Mouse (Mus musculus) embryonic facial prominence, embryonic 13.5 days (tissue): Measurements from ENCODE around the gene Sdk2. TPM values are rescaled to one million over a fixed set of nuclear protein-coding genes. Genes with fewer than 3 reads are reported as not detected.

Experiments used
- ATAC-seq: fragments of 200-750 bp; cut with Nextera tagmentation; 2 replicates; pipeline ENCODE4 v1.8.0; 2017; ENCODE audit warnings: low read depth; ENCODE audit not compliant: insufficient number of reproducible peaks, insufficient read depth, low FRiP score, low TSS enrichment
- H3K27ac ChIP-seq: fragments of 300-500 bp; sonication (generic); 2 replicates; pipeline ENCODE4 v1.5.1; 2015; ENCODE audit warnings: moderate library complexity, mild to moderate bottlenecking, inconsistent platforms
- H3K27me3 ChIP-seq: fragments of 300-500 bp; sonication (generic); 2 replicates; pipeline ENCODE4 v1.6.1; 2015; ENCODE audit warnings: mild to moderate bottlenecking, inconsistent platforms
- H3K36me3 ChIP-seq: fragments of 300-500 bp; sonication (generic); 2 replicates; pipeline ENCODE4 v1.6.1; 2015; ENCODE audit warnings: mild to moderate bottlenecking, inconsistent platforms
- H3K4me1 ChIP-seq: fragments of 300-500 bp; sonication (generic); 2 replicates; pipeline ENCODE4 v1.6.1; 2015; ENCODE audit warnings: inconsistent platforms
- H3K4me2 ChIP-seq: fragments of 300-500 bp; sonication (generic); 2 replicates; pipeline ENCODE4 v1.6.1; 2015; ENCODE audit warnings: moderate library complexity, mild to moderate bottlenecking, inconsistent platforms
- H3K4me3 ChIP-seq: fragments of 300-500 bp; sonication (generic); 2 replicates; pipeline ENCODE4 v1.5.1; 2015; ENCODE audit warnings: mild to moderate bottlenecking, inconsistent platforms
- H3K9ac ChIP-seq: fragments of 300-500 bp; sonication (generic); 2 replicates; pipeline ENCODE4 v1.6.1; 2015; ENCODE audit warnings: mild to moderate bottlenecking, inconsistent platforms
- H3K9me3 ChIP-seq: fragments of 300-500 bp; sonication (generic); 2 replicates; pipeline ENCODE4 v1.6.1; 2016; ENCODE audit warnings: inconsistent platforms
- WGBS: fragments of 180-500 bp; shearing (Covaris S2); methylation state at CpG from one replicate; pipeline ENCODE4 v1.1.7; 2015; ENCODE audit warnings: mixed read lengths; 5-methylcytosine and 5-hydroxymethylcytosine counted together
- polyA plus RNA-seq: library from polyadenylated mRNA; unstranded; fragments of >200 nt; fragmentation: Nextera tagmentation; extraction: Ambion mirVana; gene quantifications from 2 replicates; pipeline ENCODE4 v1.2.1, GENCODE M21; 2015

Sdk2 gene
- polyA plus RNA-seq, 1 experiment from 2014 or later, result 3.8 TPM

DNA sequence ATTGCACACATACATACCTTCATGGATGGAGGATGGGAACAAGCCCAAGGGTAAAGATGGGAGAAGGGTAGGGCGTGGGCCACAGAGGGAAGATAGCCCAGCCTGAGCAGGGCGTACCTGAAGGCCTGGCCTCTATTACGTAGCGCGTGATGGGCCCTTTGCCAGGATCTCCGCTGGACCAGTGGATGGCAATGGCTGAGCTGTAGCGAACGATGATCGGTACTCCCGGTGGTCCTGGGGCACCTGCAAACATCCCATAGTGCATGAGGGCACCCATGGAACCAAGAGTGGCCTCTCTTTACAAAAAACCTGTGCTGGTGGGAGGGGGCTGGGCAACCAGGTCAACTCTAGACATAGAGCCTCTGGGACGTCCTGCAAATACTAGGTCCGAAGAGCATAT, 266.8 kb downstream of the Sdk2 start:
- Histone ChIP-seq H3K4me1 (peaks cover 33% of the 10 kb centered on the region), H3K9ac (no peak overlapping the region), H3K36me3 (peaks cover 12% of the 10 kb centered on the region; the same call in 1 of the 2 replicates), H3K9me3 (no peaks in the 10 kb centered on the region), H3K27me3 (no peaks in the 10 kb centered on the region), H3K4me2 (no peak overlapping the region), H3K27ac (no peak overlapping the region), H3K4me3 (no peak overlapping the region)
- no peak for ATAC-seq
- 97% methylated on average over 12 of the region's 12 CpGs for WGBS

DNA sequence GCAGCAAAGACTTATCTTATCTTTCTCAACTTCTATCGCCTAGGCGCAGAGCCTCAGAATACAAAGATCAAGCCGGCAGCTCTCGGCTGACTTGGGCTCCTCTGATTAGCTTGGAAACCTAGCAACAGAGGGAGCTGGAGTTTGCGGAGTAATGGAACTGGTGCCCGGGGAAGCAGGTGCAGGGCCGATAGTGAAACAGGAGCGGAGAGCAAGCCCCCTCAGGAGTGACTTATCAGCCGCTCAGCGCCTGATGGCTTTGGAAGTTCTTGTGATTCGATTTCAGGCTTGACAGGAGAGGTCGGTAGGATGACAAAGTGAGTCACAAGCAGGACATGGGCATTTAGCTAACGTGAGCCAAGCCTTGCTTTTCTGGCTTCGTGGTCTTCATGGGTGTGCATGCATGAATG, 267.8 kb downstream of the Sdk2 start:
- H3K27ac ChIP-seq, result no peak overlapping the region
- H3K4me2 ChIP-seq, result no peak overlapping the region
- no peak overlapping the region for H3K4me3 ChIP-seq
- H3K9me3 ChIP-seq, result no peaks in the 10 kb centered on the region
- ATAC-seq, result no peak
- 82% methylated on average over 14 of the region's 14 CpGs for WGBS
- H3K27me3 ChIP-seq, result no peaks in the 10 kb centered on the region
- 0 out of 2 replicates have a peak, but pooled peaks cover 8% of the 10 kb centered on the region for H3K36me3 ChIP-seq
- no peak overlapping the region for H3K9ac ChIP-seq
- H3K4me1 ChIP-seq, result peaks cover 33% of the 10 kb centered on the region

- ATAC-seq, result no peak
- Histone ChIP-seq H3K36me3 (0 out of 2 replicates have a peak, but pooled peaks cover 11% of the 10 kb centered on the region), H3K4me2 (no peak overlapping the region), H3K4me1 (peaks cover 33% of the 10 kb centered on the region), H3K9ac (peak overlapping the region; percentile 17; the same call in 1 of the 2 replicates), H3K4me3 (no peak overlapping the region), H3K27me3 (no peaks in the 10 kb centered on the region), H3K9me3 (no peaks in the 10 kb centered on the region), H3K27ac (peak overlapping the region; percentile 64)
- 62% methylated on average over 6 of the region's 6 CpGs for WGBS
These were observed 268.8 kb downstream of the Sdk2 start for GRCm38 (mm10) chr11:113798011-113798410.

DNA sequence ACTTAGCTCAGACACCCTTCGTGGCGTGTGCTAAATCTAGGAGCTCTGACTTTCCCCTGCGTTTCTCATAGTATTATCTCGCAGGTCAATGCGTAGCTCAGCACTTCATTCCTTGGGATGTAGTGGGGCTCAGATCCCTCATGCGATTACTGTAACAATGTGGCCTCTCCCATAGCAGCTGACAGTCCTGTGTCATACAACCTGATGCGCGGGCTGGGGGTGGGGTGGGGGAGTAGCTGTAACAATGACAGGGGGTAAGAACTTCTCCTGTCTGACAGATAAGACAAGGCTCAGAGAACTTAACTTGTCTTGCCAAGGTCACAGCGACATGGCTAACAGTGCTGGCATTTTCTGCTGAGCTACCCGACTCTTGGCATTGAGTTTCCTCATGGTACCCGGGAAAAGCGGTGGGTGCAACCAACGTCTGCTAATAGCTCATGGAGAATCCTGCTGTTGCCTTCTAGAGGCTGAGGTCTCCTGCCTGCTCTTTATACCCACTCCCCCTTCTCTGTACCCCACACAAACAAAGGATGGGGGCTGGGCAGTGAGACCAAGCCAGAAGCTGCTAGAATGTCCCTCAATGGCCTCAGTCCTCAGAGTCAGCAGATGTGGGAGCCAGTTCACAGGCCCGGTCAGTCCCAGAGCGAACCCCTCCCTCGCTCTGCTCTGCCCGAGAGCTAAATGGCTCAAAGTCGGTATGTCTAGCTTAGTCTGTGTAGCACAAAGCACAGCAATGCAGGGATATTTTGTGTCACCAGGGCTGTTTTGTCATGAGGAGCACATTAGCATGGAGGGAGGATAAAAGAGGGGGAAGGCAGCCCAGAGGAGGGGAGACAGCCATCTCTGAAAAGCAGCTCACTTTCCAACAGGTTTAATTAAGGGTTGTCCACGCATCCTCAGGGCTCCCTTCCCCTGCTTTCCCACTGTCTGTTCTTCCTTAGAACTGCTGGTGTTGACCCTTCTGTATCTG, 269.5 kb downstream of the Sdk2 start:
- H3K27ac ChIP-seq, result peak overlapping the region; percentile 64
- 52% methylated on average over 19 of the region's 19 CpGs for WGBS
- peak overlapping the region; percentile 17; the same call in 1 of the 2 replicates for H3K9ac ChIP-seq
- 0 out of 2 replicates have a peak, but pooled peaks cover 10% of the 10 kb centered on the region for H3K36me3 ChIP-seq
- no peaks in the 10 kb centered on the region for H3K27me3 ChIP-seq
- H3K9me3 ChIP-seq, result no peaks in the 10 kb centered on the region
- no peak overlapping the region for H3K4me3 ChIP-seq
- no peak overlapping the region for H3K4me2 ChIP-seq
- peaks cover 34% of the 10 kb centered on the region for H3K4me1 ChIP-seq
- no peak for ATAC-seq

- no peaks in the 10 kb centered on the region for H3K27me3 ChIP-seq
- H3K4me2 ChIP-seq, result no peak overlapping the region
- H3K4me3 ChIP-seq, result no peak overlapping the region
- no peak overlapping the region for H3K9ac ChIP-seq
- H3K9me3 ChIP-seq, result no peaks in the 10 kb centered on the region
- peaks cover 42% of the 10 kb centered on the region for H3K4me1 ChIP-seq
- H3K27ac ChIP-seq, result no peak overlapping the region; the same call in 1 of the 2 replicates
- no peak for ATAC-seq
- WGBS, result 80% methylated on average over 12 of the region's 12 CpGs
- 0 out of 2 replicates have a peak, but pooled peaks cover 10% of the 10 kb centered on the region for H3K36me3 ChIP-seq
These were observed 271.0 kb downstream of the Sdk2 start for GRCm38 (mm10) chr11:113795846-113796245.

DNA sequence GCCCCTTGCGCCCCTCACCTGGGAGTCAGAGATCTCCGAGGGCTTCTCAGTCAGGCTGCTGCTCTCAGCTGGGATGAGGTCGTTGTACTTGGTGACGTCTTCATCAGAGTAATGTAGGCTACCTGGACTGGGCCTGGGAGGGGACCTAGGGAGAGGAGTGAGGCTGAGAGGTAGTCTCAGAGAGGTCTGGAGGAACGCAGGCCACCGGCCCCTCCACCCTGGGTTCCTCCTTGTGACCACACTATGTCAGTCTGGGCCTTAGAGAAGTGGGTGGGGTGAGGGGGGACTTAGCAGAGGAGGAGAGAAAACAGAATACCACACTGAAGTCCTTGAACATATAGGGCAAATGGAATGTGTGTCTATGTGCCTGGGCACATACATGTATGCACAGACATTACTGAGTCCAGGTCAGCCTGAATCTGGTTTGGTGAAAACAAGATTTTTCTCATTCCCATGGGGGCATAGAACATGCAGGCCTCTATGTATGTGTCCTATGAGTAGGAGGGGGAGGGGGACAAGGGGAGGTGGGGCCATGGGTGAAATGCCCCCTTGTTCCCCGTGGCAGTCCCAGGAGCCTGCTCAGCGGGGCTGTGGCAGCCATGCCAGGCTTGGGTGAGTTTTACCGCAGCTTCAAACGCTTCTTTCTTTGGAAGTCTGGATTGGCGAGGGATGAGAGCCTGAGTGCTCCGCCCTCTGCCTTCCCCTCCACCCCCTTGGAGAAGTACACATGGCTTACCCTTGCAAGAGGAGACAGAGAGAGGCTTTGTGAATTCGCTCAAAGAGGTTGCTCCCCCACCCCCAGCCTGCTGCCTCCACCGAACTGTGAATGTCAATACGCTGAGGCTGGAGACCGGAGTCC, 275.3 kb downstream of the Sdk2 start:
- no peaks in the 10 kb centered on the region for H3K27me3 ChIP-seq
- no peak overlapping the region for H3K4me3 ChIP-seq
- H3K27ac ChIP-seq, result peak overlapping the region; percentile 77
- H3K9me3 ChIP-seq, result no peaks in the 10 kb centered on the region
- WGBS, result 37% methylated on average over 16 of the region's 16 CpGs
- H3K4me1 ChIP-seq, result peaks cover 52% of the 10 kb centered on the region
- peak overlapping the region; percentile 16 for H3K9ac ChIP-seq
- peak overlapping the region; percentile 32 for H3K4me2 ChIP-seq
- ATAC-seq, result peak; percentile 75; the same call in 1 of the 2 replicates
- 0 out of 2 replicates have a peak, but pooled peaks cover 5% of the 10 kb centered on the region for H3K36me3 ChIP-seq

DNA sequence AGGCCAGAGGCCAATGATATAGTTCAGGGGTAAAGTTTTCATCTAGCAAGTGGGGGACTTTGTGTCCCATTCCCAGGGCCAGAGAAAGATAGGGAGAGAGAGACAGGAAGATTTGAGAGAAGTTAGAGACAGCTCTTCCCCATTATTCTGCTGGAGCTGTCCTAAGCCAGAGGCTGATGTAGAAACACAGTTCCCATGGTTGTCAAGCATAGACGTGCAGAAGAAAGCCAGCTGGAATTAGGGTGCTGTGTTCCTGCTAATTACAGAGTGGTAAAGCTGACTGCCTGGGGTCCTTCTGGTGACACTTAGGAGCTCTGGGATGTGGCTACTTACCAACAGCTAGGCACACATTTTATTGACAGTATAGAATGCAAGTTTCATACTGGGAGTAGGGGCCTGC, 277.7 kb downstream of the Sdk2 start:
- H3K4me2 ChIP-seq, result no peak overlapping the region
- no peaks in the 10 kb centered on the region for H3K9me3 ChIP-seq
- H3K4me1 ChIP-seq, result peaks cover 69% of the 10 kb centered on the region
- no peak for ATAC-seq
- 0 out of 2 replicates have a peak, but pooled peaks cover 5% of the 10 kb centered on the region for H3K36me3 ChIP-seq
- WGBS, result 26% methylated on average over 1 of the region's 1 CpGs
- H3K9ac ChIP-seq, result no peak overlapping the region
- H3K4me3 ChIP-seq, result no peak overlapping the region
- H3K27ac ChIP-seq, result peak overlapping the region; percentile 63
- H3K27me3 ChIP-seq, result no peaks in the 10 kb centered on the region

DNA sequence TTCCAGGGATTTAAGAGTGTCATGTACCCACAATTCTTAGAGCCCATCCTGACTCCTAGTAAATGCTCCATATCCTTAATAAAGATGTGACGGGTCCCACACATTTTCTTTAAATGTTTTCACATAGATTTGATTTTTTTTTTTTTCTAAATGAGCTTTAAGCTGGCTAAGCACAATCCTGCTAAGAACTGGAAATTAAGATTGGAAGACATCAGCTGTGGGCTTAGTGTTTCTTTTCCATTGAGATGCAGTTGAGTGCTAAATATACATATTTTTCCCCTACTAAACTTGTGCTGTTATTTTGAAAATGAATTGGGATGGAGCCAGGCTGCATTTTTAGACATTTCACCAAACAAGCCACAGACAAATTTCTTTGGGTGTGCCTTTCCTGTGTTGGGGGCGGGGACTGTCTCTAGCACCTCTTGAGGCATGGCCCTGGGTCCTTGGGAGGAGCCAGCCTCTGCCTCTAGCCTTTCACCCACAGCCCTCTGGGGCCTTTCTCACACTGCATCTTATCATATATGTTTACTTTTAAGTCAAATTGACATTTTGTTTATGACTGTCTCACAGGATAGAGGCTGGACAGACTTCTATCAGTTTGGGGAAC, 278.6 kb downstream of the Sdk2 start:
- no peak for ATAC-seq

DNA sequence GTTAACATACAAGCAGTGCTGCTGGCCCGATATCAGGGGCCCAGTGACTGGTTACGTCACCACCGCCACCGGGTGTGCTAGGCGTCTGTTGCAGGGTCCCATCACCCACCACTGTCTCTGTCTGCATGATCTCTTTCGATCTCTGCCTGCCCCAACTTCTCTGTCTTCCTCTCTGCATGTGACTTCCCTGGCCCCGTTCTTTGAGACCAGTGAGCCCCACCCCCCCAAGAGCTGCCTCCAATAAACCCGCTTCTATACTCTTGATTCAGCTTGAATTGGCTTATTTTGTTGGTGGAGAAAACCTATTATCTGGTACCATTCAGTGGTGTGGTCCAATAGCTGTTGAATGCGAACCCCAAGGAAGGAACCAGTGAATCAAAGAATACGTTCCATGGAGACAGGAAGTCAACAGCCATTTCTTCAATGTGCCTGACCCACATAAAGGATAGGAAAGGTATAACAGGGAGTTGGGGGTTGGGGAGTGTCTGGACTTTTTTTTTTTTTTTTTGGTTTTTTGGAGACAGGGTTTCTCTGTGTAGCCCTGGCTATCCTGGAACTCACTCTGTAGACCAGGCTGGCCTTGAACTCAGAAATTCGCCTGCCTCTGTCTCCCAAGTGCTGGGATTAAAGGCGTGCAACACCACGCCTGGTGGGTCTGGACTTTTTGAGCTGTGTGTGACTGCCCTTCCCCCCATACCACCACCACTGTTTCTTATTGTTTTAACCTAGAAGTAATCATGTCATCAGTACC, 279.2 kb downstream of the Sdk2 start:
- no peak overlapping the region for H3K4me2 ChIP-seq
- ATAC-seq, result no peak
- no peaks in the 10 kb centered on the region for H3K36me3 ChIP-seq
- no peaks in the 10 kb centered on the region for H3K9me3 ChIP-seq
- peaks cover 69% of the 10 kb centered on the region for H3K4me1 ChIP-seq
- peak overlapping the region; percentile 99; the same call in 1 of the 2 replicates for H3K27ac ChIP-seq
- no peaks in the 10 kb centered on the region for H3K27me3 ChIP-seq
- no peak overlapping the region for H3K4me3 ChIP-seq
- 83% methylated on average over 13 of the region's 13 CpGs for WGBS
- no peak overlapping the region for H3K9ac ChIP-seq

More for the DNA sequence above, 278.6 kb downstream of the Sdk2 start:
- Histone ChIP-seq H3K9ac (no peak overlapping the region), H3K9me3 (no peaks in the 10 kb centered on the region), H3K27ac (peak overlapping the region; percentile 63), H3K36me3 (0 out of 2 replicates have a peak, but pooled peaks cover 5% of the 10 kb centered on the region), H3K27me3 (no peaks in the 10 kb centered on the region), H3K4me2 (no peak overlapping the region), H3K4me3 (no peak overlapping the region), H3K4me1 (peaks cover 69% of the 10 kb centered on the region)
- 75% methylated on average over 2 of the region's 2 CpGs for WGBS

DNA sequence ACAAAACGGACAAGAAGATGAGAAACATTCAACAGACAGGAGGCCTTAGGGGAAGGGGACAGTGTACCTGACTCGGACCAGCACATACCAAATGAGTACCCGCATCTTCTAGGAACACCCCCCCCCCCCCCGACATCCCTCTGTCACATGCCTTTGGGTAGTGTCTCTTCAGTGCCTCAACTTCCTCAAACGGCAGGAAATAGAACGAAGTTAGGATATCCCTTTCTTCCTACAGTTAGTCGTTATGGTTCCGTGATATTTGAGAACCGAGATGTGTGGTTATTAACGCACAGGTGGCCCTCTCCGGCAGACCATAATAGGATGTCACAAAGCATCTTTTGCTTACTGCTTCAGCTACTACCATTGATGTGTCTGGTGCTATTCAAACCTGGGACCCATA, 279.8 kb downstream of the Sdk2 start:
- H3K9ac ChIP-seq, result no peak overlapping the region
- ATAC-seq, result no peak
- 75% methylated on average over 11 of the region's 11 CpGs for WGBS
- H3K4me2 ChIP-seq, result no peak overlapping the region
- no peaks in the 10 kb centered on the region for H3K36me3 ChIP-seq
- H3K27ac ChIP-seq, result peak overlapping the region; percentile 99
- no peak overlapping the region for H3K4me3 ChIP-seq
- H3K4me1 ChIP-seq, result peaks cover 69% of the 10 kb centered on the region
- no peaks in the 10 kb centered on the region for H3K9me3 ChIP-seq
- no peaks in the 10 kb centered on the region for H3K27me3 ChIP-seq
